ENCODE assay signal across 14 mouse cellular contexts in genomic region chr12:54407301-54407896, GRCm38 (mm10).
"Had no signal": no experiment of that assay in that cellular context is flagged by ENCODE, and none has a peak within 500 bp of the region (broad histone marks: within the 10 kb centered on the region; RNA-seq: fewer than 3 reads in every experiment).

No protein-coding gene starts in this region.

- H3K27ac ChIP-seq: limb, embryonic 10.5 days; liver, embryonic 15.5 days; lung, embryonic 15.5 days; macrophage; midbrain, embryonic 13.5 days; neural tube, embryonic 12.5 days; stomach, embryonic 15.5 days had no signal

- H3K36me3 ChIP-seq: limb, embryonic 10.5 days; liver, embryonic 15.5 days; lung, embryonic 15.5 days; midbrain, embryonic 13.5 days; neural tube, embryonic 12.5 days; stomach, embryonic 15.5 days had no signal

- H3K27me3 ChIP-seq: liver, embryonic 15.5 days; midbrain, embryonic 13.5 days; neural tube, embryonic 12.5 days; stomach, embryonic 15.5 days had no signal

- H3K4me3 ChIP-seq: limb, embryonic 10.5 days; liver, embryonic 15.5 days; lung, embryonic 15.5 days; midbrain, embryonic 13.5 days; neural tube, embryonic 12.5 days; stomach, embryonic 15.5 days had no signal

- H3K9me3 ChIP-seq: limb, embryonic 10.5 days; liver, embryonic 15.5 days; lung, embryonic 15.5 days; midbrain, embryonic 13.5 days; stomach, embryonic 15.5 days had no signal

- H3K9ac ChIP-seq: liver, embryonic 15.5 days; lung, embryonic 15.5 days; midbrain, embryonic 13.5 days; neural tube, embryonic 12.5 days; stomach, embryonic 15.5 days had no signal

- DNase-seq: kidney, postnatal 10 days; lung, postnatal 14 days; retina, postnatal 1 day; right cerebral cortex, postnatal 4 days; thymus, adult 2 months; thymus, postnatal 25 days had no signal

- H3K4me1 ChIP-seq: liver, embryonic 15.5 days; neural tube, embryonic 12.5 days; stomach, embryonic 15.5 days had no signal

- H3K4me2 ChIP-seq: liver, embryonic 11.5 days; liver, embryonic 15.5 days; lung, embryonic 15.5 days; midbrain, embryonic 13.5 days; neural tube, embryonic 12.5 days; stomach, embryonic 15.5 days had no signal

- ATAC-seq: midbrain, embryonic 13.5 days had no signal
